Mouse (Mus musculus) thymus, adult 2 months (tissue): ENCODE results near the gene Gm10972.
"Not testable (repeated sequence)": the region's sequence is repeated elsewhere in the genome, so short reads cannot be mapped to it uniquely, and the experiment has no call there.

ENCODE experiments used
- CTCF ChIP-seq: fragments of 200-500 bp; IDR thresholded peaks from 2 replicates; pipeline ENCODE4 v1.5.1; 2012; ENCODE audit warnings: mild to moderate bottlenecking, control low read depth, low read length, moderate library complexity, borderline replicate concordance; ENCODE audit not compliant: control insufficient read depth, poor library complexity, insufficient read depth; ENCODE audit errors: extremely low read depth
- POLR2A ChIP-seq: fragments of 200-500 bp; IDR thresholded peaks from 2 replicates; pipeline ENCODE4 v1.6.1; 2012; ENCODE audit warnings: mild to moderate bottlenecking, low read length, control low read depth, moderate library complexity; ENCODE audit not compliant: control insufficient read depth, poor library complexity, insufficient read depth; ENCODE audit errors: extremely low read depth

DNA sequence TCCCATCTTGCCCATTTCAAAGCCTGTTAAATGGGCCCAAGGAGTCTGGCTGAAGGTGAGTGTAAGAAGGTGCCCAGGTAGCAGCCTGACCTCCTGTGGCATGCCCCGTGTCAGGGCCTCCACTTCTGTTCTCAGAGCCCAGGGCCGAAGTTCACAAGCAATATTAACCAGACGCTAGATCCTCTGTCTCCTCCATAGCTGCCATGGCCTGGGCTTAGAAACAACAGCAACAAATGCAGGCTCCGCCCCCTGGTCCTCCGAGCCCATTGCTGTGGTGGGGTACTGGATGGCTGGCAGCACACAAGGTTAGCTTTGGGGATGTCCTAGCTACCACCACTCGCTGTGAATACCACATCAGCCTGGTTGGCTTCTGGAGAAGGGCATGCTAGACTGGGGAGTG lies 47.2 kb downstream of the Gm10972 start:
- TF ChIP-seq CTCF, POLR2A: not testable (repeated sequence)
